Mouse (Mus musculus) spleen, adult 2 months (tissue): ENCODE data around the gene Kif1b. TPM values are rescaled to one million over a fixed set of nuclear protein-coding genes. Genes with fewer than 3 reads are reported as not detected.

Experiments used
- DNase-seq, 2 experiments: peaks; one replicate each; pipeline versions ENCODE4 v3.0.0 to v3.0.0-alpha.2; 2012 to 2021; ENCODE audit warnings: low spot score in 2 of 2, low read depth in 1 of 2
- H3K27ac ChIP-seq: fragments of 200-500 bp; 2 replicates; pipeline ENCODE4 v1.5.1; 2012; ENCODE audit warnings: low read length, inconsistent platforms; ENCODE audit not compliant: insufficient read depth
- H3K27me3 ChIP-seq: fragments of 200-500 bp; 2 replicates; pipeline ENCODE4 v1.6.1; 2012; ENCODE audit warnings: mild to moderate bottlenecking, moderate library complexity, low read length, inconsistent platforms; ENCODE audit not compliant: control insufficient read depth, insufficient read depth
- H3K36me3 ChIP-seq: fragments of 200-500 bp; 2 replicates; pipeline ENCODE4 v1.6.1; 2012; ENCODE audit warnings: mild to moderate bottlenecking, low read length, inconsistent platforms; ENCODE audit not compliant: control insufficient read depth, insufficient read depth
- H3K4me1 ChIP-seq: fragments of 200-500 bp; 2 replicates; pipeline ENCODE4 v1.6.1; 2011; ENCODE audit warnings: inconsistent platforms; ENCODE audit not compliant: control insufficient read depth, insufficient read depth, insufficient read length
- H3K4me3 ChIP-seq: fragments of 200-500 bp; 2 replicates; pipeline ENCODE4 v1.5.1; 2011; ENCODE audit warnings: mild to moderate bottlenecking, inconsistent platforms; ENCODE audit not compliant: insufficient read depth, insufficient read length; ENCODE audit errors: extremely low read depth
- CTCF ChIP-seq: fragments of 200-500 bp; IDR thresholded peaks from 2 replicates; pipeline ENCODE4 v1.5.1; 2011; ENCODE audit warnings: mild to moderate bottlenecking, inconsistent platforms; ENCODE audit not compliant: insufficient read depth, insufficient read length, insufficient replicate concordance; ENCODE audit errors: extremely low read depth
- POLR2A ChIP-seq: fragments of 200-500 bp; IDR thresholded peaks from 2 replicates; pipeline ENCODE4 v1.6.1; 2011; ENCODE audit warnings: low read depth, low read length, inconsistent platforms
- WGBS: fragments of 180-500 bp; shearing (Covaris S2); methylation state at CpG from one replicate; pipeline ENCODE4 v1.1.7; 2018; 5-methylcytosine and 5-hydroxymethylcytosine counted together
- polyA plus RNA-seq: library from polyadenylated mRNA; depleted of rRNA; stranded (reverse); fragments of >200 nt; gene quantifications from 2 replicates; pipeline ENCODE4 v1.2.3, GENCODE M21; 2012; rRNA removed

Kif1b gene
- 9.3 and 12.6 TPM in 2 replicates for polyA plus RNA-seq

- WGBS: under 1% methylated on average over 79 of the region's 79 CpGs
- H3K4me1 ChIP-seq: no peaks in the 10 kb centered on the region; the same call in 1 of the 2 replicates
- no peaks in the 10 kb centered on the region for H3K36me3 ChIP-seq
- H3K4me3 ChIP-seq: peak within 1 kb of the TSS; percentile 85
- DNase-seq: peak; percentile 91 to 95
- peak within 1 kb of the TSS; percentile 67 for H3K27ac ChIP-seq
- TF ChIP-seq CTCF (peak; percentile 97), POLR2A (peak; percentile 42)
- no peaks in the 10 kb centered on the region; the same call in none of the 2 replicates for H3K27me3 ChIP-seq
Observed at GRCm38 (mm10) chr4:149307596-149308490, at the start of gene Kif1b. Kif1b (minus strand) TSS chr4:149307693.

- TF ChIP-seq CTCF (no peak), POLR2A (no peak)
- H3K36me3 ChIP-seq: peaks cover 40% of the 10 kb centered on the region
- WGBS: 97% methylated on average over 8 of the region's 8 CpGs
Observed at GRCm38 (mm10) chr4:149354671-149355070, 47.2 kb upstream of the Kif1b start.

GRCm38 (mm10) chr4:149351596-149352150, 44.2 kb upstream of the Kif1b start:
- 94% methylated on average over 8 of the region's 8 CpGs for WGBS
- H3K4me1 ChIP-seq: no peaks in the 10 kb centered on the region
- H3K27me3 ChIP-seq: no peaks in the 10 kb centered on the region
- no peak for TF ChIP-seq CTCF
- no peak overlapping the region for H3K27ac ChIP-seq
- peaks cover 33% of the 10 kb centered on the region for H3K36me3 ChIP-seq
- no peak for DNase-seq
- no peak overlapping the region for H3K4me3 ChIP-seq

More at GRCm38 (mm10) chr4:149354671-149355070, 47.2 kb upstream of the Kif1b start:
- no peaks in the 10 kb centered on the region for H3K27me3 ChIP-seq
- H3K4me1 ChIP-seq: no peaks in the 10 kb centered on the region
- H3K27ac ChIP-seq: no peak overlapping the region
- DNase-seq: no peak
- H3K4me3 ChIP-seq: no peak overlapping the region

GRCm38 (mm10) chr4:149348963-149349362, 41.5 kb upstream of the Kif1b start:
- DNase-seq: no peak
- H3K36me3 ChIP-seq: peaks cover 35% of the 10 kb centered on the region
- 89% methylated on average over 5 of the region's 5 CpGs for WGBS
- no peak overlapping the region for H3K27ac ChIP-seq
- H3K4me1 ChIP-seq: no peaks in the 10 kb centered on the region
- no peak overlapping the region for H3K4me3 ChIP-seq
- H3K27me3 ChIP-seq: no peaks in the 10 kb centered on the region
- TF ChIP-seq CTCF (no peak), POLR2A (no peak)

GRCm38 (mm10) chr4:149345873-149346272, 38.4 kb upstream of the Kif1b start:
- no peaks in the 10 kb centered on the region for H3K4me1 ChIP-seq
- no peak overlapping the region for H3K27ac ChIP-seq
- H3K36me3 ChIP-seq: peaks cover 31% of the 10 kb centered on the region
- DNase-seq: no peak
- no peaks in the 10 kb centered on the region for H3K27me3 ChIP-seq
- no peak overlapping the region for H3K4me3 ChIP-seq
- WGBS: 83% methylated on average over 5 of the region's 5 CpGs
- TF ChIP-seq POLR2A (no peak), CTCF (no peak)

GRCm38 (mm10) chr4:149344311-149344710, 36.8 kb upstream of the Kif1b start:
- Histone ChIP-seq H3K27ac (no peak overlapping the region), H3K4me1 (no peaks in the 10 kb centered on the region; the same call in 1 of the 2 replicates), H3K4me3 (no peak overlapping the region), H3K27me3 (no peaks in the 10 kb centered on the region), H3K36me3 (peaks cover 23% of the 10 kb centered on the region)
- 89% methylated on average over 8 of the region's 8 CpGs for WGBS
- TF ChIP-seq POLR2A (no peak), CTCF (no peak)
- DNase-seq: no peak
